Mouse (Mus musculus): Measurements from ENCODE around the gene 4932438A13Rik.

- TF ChIP-seq ZNF384 (IDR thresholded peaks at IDR 0.05; ENCODE audit: low read depth, low read length) (no peak), CTCF (conservative IDR thresholded peaks at IDR 0.05 in 1 of 2, IDR thresholded peaks at IDR 0.05 in 1 of 2; ENCODE audit: low read depth in 2 of 2, low read length in 2 of 2) (no peak), EP300 (IDR thresholded peaks at IDR 0.05; ENCODE audit: low read length) (no peak), RAD21 (IDR thresholded peaks at IDR 0.05; ENCODE audit: low read depth, low read length) (no peak), JUND (conservative IDR thresholded peaks at IDR 0.05; ENCODE audit: low read depth, low read length) (no peak), MEF2A (IDR thresholded peaks at IDR 0.05; ENCODE audit: borderline replicate concordance, low read depth, low read length) (no peak), POLR2A (IDR thresholded peaks at IDR 0.05; ENCODE audit: low read depth, low read length) (no peak), POLR2AphosphoS2 (IDR thresholded peaks at IDR 0.05; ENCODE audit: low read depth, low read length) (no peak), PAX5 (IDR thresholded peaks at IDR 0.05; ENCODE audit: low read length) (no peak)
Observed at GRCm38 (mm10) chr3:36905372-36905771, 42.5 kb downstream of the 4932438A13Rik start.

Measured in CH12.LX (cell line).